Mouse (Mus musculus) CD4-positive, CD25-positive, alpha-beta regulatory T cell, adult 2 months (primary cell): ENCODE measurements around the gene Gm5795.
"Not testable (repeated sequence)": the region's sequence is repeated elsewhere in the genome, so short reads cannot be mapped to it uniquely, and the experiment has no call there.

Source experiments
- DNase-seq: peaks from one replicate; pipeline ENCODE4 v3.0.0-alpha.2; 2012; ENCODE audit warnings: low read depth, low spot score

Gm5795 gene

GRCm38 (mm10) chr14:3187955-3188354 lies at the start of gene Gm5795:
Gene Gm5795, plus strand, starts transcription at chr14:3188255.
- not testable (repeated sequence) for DNase-seq

DNA sequence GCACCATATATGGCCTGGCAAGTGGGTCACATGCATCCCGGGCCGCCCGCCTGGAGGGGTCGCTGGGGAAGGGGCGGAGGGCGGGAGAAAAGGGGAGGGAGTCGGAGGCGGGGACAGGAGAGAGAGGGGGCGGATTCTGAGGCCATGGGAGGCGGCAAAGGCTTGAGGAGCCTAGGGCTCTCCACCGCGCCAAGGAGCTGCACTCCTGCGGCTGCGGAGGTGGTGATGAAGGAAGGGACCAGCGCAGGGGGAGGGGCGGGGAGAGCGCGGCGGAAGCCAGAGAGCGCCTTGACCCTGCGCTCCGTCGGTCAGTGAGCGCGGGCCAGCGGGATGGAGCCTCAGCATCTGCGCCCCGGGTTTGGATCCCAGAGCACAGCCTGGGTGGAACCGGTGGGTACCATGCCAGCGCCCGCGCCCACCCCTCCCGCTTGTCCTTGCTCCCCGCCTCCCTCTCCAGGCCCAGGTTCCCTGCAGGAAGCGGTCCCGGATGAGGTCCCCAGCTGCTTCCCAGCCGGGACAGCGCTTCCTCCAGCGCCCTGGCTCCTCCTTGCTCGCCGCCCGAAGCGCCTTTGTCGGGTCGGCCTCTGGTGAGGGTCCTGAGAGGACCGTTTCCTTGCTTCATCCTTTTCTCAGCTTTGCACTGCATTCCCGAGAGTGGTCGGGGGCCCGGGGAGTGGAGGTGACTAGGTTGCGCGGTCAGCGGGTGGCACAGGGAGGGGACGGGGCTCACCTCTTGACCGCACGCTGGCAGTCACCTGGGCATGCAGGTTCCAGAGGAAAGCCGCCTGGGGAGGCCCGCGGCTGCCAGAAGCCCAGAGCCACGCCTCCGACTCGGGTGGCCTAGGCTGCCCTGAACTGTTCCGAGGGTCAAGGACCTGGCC lies 20.5 kb downstream of the Gm5795 start, which contains the start of gene D830030K20Rik:
D830030K20Rik (plus strand) TSS at position 217 of the 881 bp plus-strand sequence.
- peak; percentile 0 for DNase-seq

DNA sequence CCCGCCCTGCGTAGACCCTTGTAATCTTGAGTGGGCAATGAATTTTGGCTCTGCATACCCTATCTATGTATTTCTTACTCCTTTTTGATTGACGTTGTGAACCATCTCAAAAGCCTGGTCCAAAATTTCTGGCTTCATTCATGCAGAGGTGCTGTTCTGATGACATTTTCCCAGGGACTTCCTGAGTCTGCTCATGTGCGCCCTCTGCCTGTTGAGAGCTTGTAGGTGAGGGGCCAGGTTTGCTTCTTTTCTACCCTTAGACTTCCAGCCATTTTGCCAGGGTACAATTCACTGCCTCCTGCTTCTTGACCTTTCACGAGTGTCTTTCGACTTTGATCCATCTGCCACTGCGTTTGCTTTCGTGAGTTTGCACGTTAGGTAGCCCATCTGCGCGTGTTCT lies 21.3 kb downstream of the Gm5795 start:
- peak; percentile 19 for DNase-seq
